Mouse (Mus musculus) lung, embryonic 16.5 days (tissue): ENCODE measurements around the gene Ergic1. TPM values are rescaled to one million over a fixed set of nuclear protein-coding genes. Genes with fewer than 3 reads are reported as not detected.

Experiments used
- ATAC-seq: fragments of 200-750 bp; cut with Nextera tagmentation; 2 replicates; pipeline ENCODE4 v1.8.0; 2017; ENCODE audit warnings: low read depth, mild to moderate bottlenecking, moderate library complexity
- H3K27ac ChIP-seq: fragments of 300-500 bp; sonication (generic); 2 replicates; pipeline ENCODE4 v1.5.1; 2014; ENCODE audit warnings: mild to moderate bottlenecking, control low read depth, low read length
- H3K27me3 ChIP-seq: fragments of 300-500 bp; sonication (generic); 2 replicates; pipeline ENCODE4 v1.6.1; 2014; ENCODE audit warnings: low read depth, low read length, mixed read lengths; ENCODE audit not compliant: control insufficient read depth, insufficient read depth
- H3K36me3 ChIP-seq: fragments of 300-500 bp; sonication (generic); 2 replicates; pipeline ENCODE4 v1.6.1; 2014; ENCODE audit warnings: low read length; ENCODE audit not compliant: control insufficient read depth, insufficient read depth
- H3K4me1 ChIP-seq: fragments of 300-500 bp; sonication (generic); replicated peaks from 2 replicates; pipeline ENCODE4 v1.6.1; 2014; ENCODE audit warnings: low read length, mixed read lengths; ENCODE audit not compliant: control insufficient read depth, insufficient read depth
- H3K4me2 ChIP-seq: fragments of 300-500 bp; sonication (generic); 2 replicates; pipeline ENCODE4 v1.6.1; 2014; ENCODE audit warnings: low read depth, low read length, control low read depth
- H3K4me3 ChIP-seq: fragments of 300-500 bp; sonication (generic); 2 replicates; pipeline ENCODE4 v1.5.1; 2014; ENCODE audit warnings: mild to moderate bottlenecking, low read length, control low read depth
- H3K9ac ChIP-seq: fragments of 300-500 bp; sonication (generic); 2 replicates; pipeline ENCODE4 v1.6.1; 2014; ENCODE audit warnings: low read length, control low read depth
- H3K9me3 ChIP-seq: fragments of 300-500 bp; sonication (generic); 2 replicates; pipeline ENCODE4 v1.6.1; 2016; ENCODE audit warnings: low read length; ENCODE audit not compliant: control insufficient read depth
- WGBS: fragments of 180-500 bp; shearing (Covaris S2); extraction: QIAGEN DNeasy Blood & Tissue Kit; methylation state at CpG from one replicate; pipeline ENCODE4 v1.1.7; 2014; 5-methylcytosine and 5-hydroxymethylcytosine counted together
- polyA plus RNA-seq: library from polyadenylated mRNA; unstranded; fragments of >200 nt; fragmentation: Nextera tagmentation; extraction: Ambion mirVana; gene quantifications from 2 replicates; pipeline ENCODE4 v1.2.1, GENCODE M21; 2015

Gene Ergic1
- polyA plus RNA-seq, 1 experiment from 2014 or later, result 94.6 TPM

- no peak overlapping the region for H3K9ac ChIP-seq
- H3K4me2 ChIP-seq, result no peak overlapping the region
- no peaks in the 10 kb centered on the region for H3K36me3 ChIP-seq
- H3K4me3 ChIP-seq, result no peak overlapping the region
- H3K27me3 ChIP-seq, result no peaks in the 10 kb centered on the region
- 75% methylated on average over 5 of the region's 5 CpGs for WGBS
- no peaks in the 10 kb centered on the region for H3K9me3 ChIP-seq
- no peak overlapping the region for H3K27ac ChIP-seq
- no peak for ATAC-seq
- peaks cover 6% of the 10 kb centered on the region for H3K4me1 ChIP-seq
Measured at GRCm38 (mm10) chr17:26662204-26662603, 100.9 kb downstream of the Ergic1 start.

DNA sequence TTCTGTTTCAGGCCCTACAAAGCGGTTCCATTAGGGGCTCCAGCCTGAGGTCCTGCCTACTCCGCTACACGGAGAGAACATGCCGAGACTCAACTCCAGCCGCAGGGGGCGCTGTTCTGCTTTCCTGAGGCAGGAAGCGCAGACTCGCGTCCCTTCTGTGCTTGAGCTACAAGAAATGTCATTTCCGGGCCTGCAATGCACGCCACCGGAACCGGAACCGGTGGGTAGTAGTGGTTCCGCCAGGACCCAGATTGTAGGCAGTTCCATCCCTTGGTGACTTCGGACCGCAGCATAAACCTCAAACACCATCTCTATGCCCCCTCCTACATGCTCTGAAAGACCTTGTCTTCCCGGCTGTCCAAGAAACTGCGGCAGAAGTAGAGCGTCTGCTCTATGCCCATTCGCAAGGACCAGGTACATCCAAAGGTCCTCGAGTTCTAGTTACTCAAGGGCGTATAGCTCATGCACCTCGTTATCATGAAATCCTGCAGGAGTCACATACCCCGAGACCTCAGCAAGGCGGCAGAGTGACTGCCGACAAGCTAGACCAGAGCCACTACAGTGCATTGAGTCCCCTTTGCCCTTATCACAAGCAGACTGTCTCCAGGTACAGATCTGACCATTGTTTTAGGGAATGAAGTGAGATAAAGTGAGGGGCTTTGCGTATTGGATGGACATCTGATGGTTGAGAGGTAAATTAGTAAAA is 101.8 kb downstream of the Ergic1 start, which contains the start of gene Atp6v0e:
Gene Atp6v0e (plus strand): TSS at position 254 of the 706 bp plus-strand sequence.
- Histone ChIP-seq H3K4me3 (peak within 1 kb of the TSS; percentile 74), H3K27me3 (no peaks in the 10 kb centered on the region), H3K9me3 (no peaks in the 10 kb centered on the region), H3K27ac (no peak within 1 kb of the TSS), H3K9ac (peak within 1 kb of the TSS; percentile 82), H3K36me3 (no peaks in the 10 kb centered on the region), H3K4me2 (peak within 1 kb of the TSS; percentile 95), H3K4me1 (peaks cover 6% of the 10 kb centered on the region)
- ATAC-seq, result peak; percentile 91
- WGBS, result 2% methylated on average over 28 of the region's 28 CpGs

GRCm38 (mm10) chr17:26665600-26665999 is 104.3 kb downstream of the Ergic1 start:
- Histone ChIP-seq H3K4me1 (peaks cover 5% of the 10 kb centered on the region), H3K9me3 (no peaks in the 10 kb centered on the region), H3K4me3 (no peak overlapping the region), H3K27me3 (no peaks in the 10 kb centered on the region), H3K9ac (no peak overlapping the region), H3K27ac (no peak overlapping the region), H3K36me3 (no peaks in the 10 kb centered on the region), H3K4me2 (no peak overlapping the region)
- ATAC-seq, result no peak
- 71% methylated on average over 4 of the region's 4 CpGs for WGBS

DNA sequence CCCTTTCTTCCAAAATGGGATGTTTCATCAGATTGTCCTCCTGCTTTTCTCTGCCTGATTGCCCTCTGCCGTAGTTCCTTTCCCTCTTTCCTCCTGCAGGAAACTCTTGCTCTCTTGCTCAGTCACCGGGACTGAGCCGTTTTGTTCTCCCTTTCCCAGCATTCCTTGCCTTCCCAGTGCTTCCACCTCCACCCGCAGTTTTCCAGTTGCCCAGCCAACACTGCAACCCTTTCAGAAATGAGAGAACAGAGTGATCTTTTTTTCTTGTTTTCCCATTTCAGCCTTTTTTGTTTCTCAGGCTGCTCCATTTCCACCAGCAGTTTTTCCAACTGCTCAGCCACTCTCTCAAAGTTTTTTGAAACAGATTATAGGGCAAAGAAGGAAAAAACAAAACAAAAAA is 110.0 kb downstream of the Ergic1 start:
- WGBS, result 55% methylated on average over 4 of the region's 4 CpGs
- Histone ChIP-seq H3K27ac (no peak overlapping the region), H3K4me2 (no peak overlapping the region), H3K4me1 (no peaks in the 10 kb centered on the region), H3K9me3 (no peaks in the 10 kb centered on the region), H3K9ac (no peak overlapping the region), H3K27me3 (no peaks in the 10 kb centered on the region), H3K4me3 (no peak overlapping the region), H3K36me3 (no peaks in the 10 kb centered on the region)
- no peak for ATAC-seq

- no peaks in the 10 kb centered on the region for H3K27me3 ChIP-seq
- H3K4me2 ChIP-seq, result peak overlapping the region; percentile 72
- H3K36me3 ChIP-seq, result no peaks in the 10 kb centered on the region
- 0 out of 2 replicates have a peak, but pooled peaks have one; percentile 12 for ATAC-seq
- WGBS, result 27% methylated on average over 7 of the region's 7 CpGs
- no peaks in the 10 kb centered on the region for H3K9me3 ChIP-seq
- no peak overlapping the region for H3K27ac ChIP-seq
- H3K9ac ChIP-seq, result peak overlapping the region; percentile 86
- H3K4me1 ChIP-seq, result peaks cover 13% of the 10 kb centered on the region
- H3K4me3 ChIP-seq, result peak overlapping the region; percentile 90
Measured at GRCm38 (mm10) chr17:26675845-26676244, 114.6 kb downstream of the Ergic1 start.

DNA sequence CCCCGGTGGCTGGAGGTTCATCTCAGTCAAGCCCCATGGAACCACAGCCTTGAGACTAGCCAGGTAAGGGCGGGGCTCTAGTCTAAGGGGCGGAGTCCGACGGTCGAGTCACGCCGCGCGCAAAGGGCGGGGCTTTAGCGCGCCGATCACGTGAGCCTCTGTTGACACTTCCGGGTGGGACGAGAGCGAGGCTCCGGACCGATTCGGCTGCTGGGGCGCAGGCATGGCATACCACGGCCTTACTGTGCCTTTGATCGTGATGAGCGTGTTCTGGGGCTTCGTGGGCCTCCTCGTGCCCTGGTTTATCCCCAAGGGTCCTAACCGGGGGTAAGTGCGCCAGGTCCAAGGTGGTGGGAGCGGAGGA is 114.9 kb downstream of the Ergic1 start:
- WGBS, result under 1% methylated on average over 30 of the region's 30 CpGs

DNA sequence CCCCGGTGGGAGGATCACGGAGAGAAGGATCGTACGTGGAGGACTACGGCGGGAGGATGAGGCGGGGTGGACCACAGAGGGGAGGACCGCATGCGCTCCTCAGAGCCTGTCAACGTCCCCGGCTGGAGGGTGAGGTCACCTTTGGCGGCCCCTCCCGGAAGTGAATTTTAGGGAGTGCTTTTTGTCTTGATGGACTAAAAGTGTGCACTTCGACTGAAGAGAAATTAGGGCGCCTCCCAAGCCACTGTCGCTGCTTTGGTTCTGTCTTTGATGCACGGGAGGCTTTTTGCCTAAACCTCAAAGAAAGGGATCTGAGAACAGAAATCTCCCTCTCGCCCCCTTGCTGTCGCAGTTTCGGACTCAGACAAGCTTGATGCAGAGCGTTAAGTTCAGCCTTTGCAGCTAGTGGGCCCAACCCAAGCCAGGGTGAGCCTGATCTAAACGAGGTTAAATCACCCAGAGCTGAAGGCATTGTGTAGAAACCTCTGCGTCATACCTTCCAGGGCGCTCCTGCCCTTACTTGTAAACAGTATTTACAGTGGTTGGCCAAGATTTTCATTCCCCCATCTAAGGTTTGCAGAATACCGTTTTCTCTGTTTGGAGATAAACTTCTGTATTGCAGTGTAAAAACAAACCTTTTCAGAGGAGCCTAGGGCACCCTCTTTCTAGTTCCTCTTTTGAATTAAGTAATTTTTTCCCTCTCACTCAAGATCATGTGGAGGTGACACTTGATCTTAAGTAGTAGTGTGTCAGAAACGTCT is 115.5 kb downstream of the Ergic1 start:
- Histone ChIP-seq H3K36me3 (no peaks in the 10 kb centered on the region), H3K27ac (peak overlapping the region; percentile 89), H3K4me3 (peak overlapping the region; percentile 90), H3K4me1 (peaks cover 13% of the 10 kb centered on the region), H3K9me3 (no peaks in the 10 kb centered on the region; the same call in 1 of the 2 replicates), H3K4me2 (peak overlapping the region; percentile 72), H3K27me3 (no peaks in the 10 kb centered on the region), H3K9ac (peak overlapping the region; percentile 86)
- WGBS, result 1% methylated on average over 26 of the region's 26 CpGs
- ATAC-seq, result peak; percentile 92

More for the DNA sequence above, 114.9 kb downstream of the Ergic1 start:
- H3K9me3 ChIP-seq, result no peaks in the 10 kb centered on the region; the same call in 1 of the 2 replicates
- peak overlapping the region; percentile 72 for H3K4me2 ChIP-seq
- no peaks in the 10 kb centered on the region for H3K27me3 ChIP-seq
- peak; percentile 97 for ATAC-seq
- H3K4me1 ChIP-seq, result peaks cover 13% of the 10 kb centered on the region
- peak overlapping the region; percentile 90 for H3K4me3 ChIP-seq
- no peaks in the 10 kb centered on the region for H3K36me3 ChIP-seq
- peak overlapping the region; percentile 86 for H3K9ac ChIP-seq
- peak overlapping the region; percentile 89 for H3K27ac ChIP-seq

- no peak overlapping the region for H3K27ac ChIP-seq
- ATAC-seq, result no peak
- H3K9me3 ChIP-seq, result no peaks in the 10 kb centered on the region; the same call in 1 of the 2 replicates
- peaks cover 13% of the 10 kb centered on the region for H3K4me1 ChIP-seq
- H3K9ac ChIP-seq, result no peak overlapping the region
- no peak overlapping the region for H3K4me3 ChIP-seq
- WGBS, result 79% methylated on average over 7 of the region's 7 CpGs
- H3K4me2 ChIP-seq, result peak overlapping the region; percentile 72; the same call in 1 of the 2 replicates
- H3K36me3 ChIP-seq, result peaks cover 1% of the 10 kb centered on the region; the same call in 1 of the 2 replicates
- H3K27me3 ChIP-seq, result no peaks in the 10 kb centered on the region
Measured at GRCm38 (mm10) chr17:26677711-26678637, 116.7 kb downstream of the Ergic1 start.
